Mouse (Mus musculus): ENCODE measurements at regions not wholly inside any gene's neighbourhood (a gene's known extent, or its start where the extent isn't known, plus 50 kb on each side); places are given as distances from the start of the nearest gene placed in this dataset.

DNA sequence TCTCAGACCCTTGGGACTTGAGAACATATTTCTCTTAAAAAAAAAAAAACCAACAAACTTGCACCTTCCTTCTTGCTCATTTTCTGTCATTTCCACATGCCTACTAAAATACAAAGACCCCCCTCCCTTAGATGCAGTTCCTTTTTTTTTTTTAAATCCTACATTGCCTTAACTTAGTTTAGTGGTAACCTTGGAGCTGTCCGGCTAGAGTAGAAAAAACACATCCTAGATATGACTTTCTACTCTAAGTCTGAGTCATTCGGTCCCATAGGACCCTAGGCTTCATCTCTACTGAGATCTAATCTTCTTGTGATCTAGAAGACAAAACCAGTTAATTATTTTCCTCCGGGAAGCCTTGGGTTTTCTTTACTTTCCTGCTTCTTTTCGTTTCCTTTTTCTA, 105.1 kb upstream of the Ccdc54 start:
- H3K79me2 ChIP-seq (ENCODE audit: control insufficient read depth, insufficient read depth) = no peaks in the 10 kb centered on the region
- TF ChIP-seq FOSL1 (IDR thresholded peaks at IDR 0.05; ENCODE audit: insufficient read depth, low read length, poor library complexity, severe bottlenecking) (no peak), CEBPB (IDR thresholded peaks at IDR 0.05; ENCODE audit: low read depth) (no peak), MAX (IDR thresholded peaks at IDR 0.05) (no peak), MYOG (IDR thresholded peaks at IDR 0.05; ENCODE audit: control insufficient read depth, extremely low read depth, insufficient read length) (no peak), USF1 (IDR thresholded peaks at IDR 0.05; ENCODE audit: low read depth) (no peak), CTCF (IDR thresholded peaks at IDR 0.05; ENCODE audit: control insufficient read depth, insufficient read depth, insufficient read length) (no peak)
- H3K27me3 ChIP-seq (ENCODE audit: control insufficient read depth, insufficient read depth, insufficient read length) = no peaks in the 10 kb centered on the region
- H3K4me3 ChIP-seq (ENCODE audit: insufficient read depth, poor library complexity, severe bottlenecking) = no peak overlapping the region
- no peaks in the 10 kb centered on the region for H3K79me3 ChIP-seq (ENCODE audit: low read depth)
- no peaks in the 10 kb centered on the region for H3K36me3 ChIP-seq (ENCODE audit: control insufficient read depth, insufficient read depth)
- no peak overlapping the region for H3ac ChIP-seq (ENCODE audit: control insufficient read depth, insufficient read length, low read depth)

DNA sequence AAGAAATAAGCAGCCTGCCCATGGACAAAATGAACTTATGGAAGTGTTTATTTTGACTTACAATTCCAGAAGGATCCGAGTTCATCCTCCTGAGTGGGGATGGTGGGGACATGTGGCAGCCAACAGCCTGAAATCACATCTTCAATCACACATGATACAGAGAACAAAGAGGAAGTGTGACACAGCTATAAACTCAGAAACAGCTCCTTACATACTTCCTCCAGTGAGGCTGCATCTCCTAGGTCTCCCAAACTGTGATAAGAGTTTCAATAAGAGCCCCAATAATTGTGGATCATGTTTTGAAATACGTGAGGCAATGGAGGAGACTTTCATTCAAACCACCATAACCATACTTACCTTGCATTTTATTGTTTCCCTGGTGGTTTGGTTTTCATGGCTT, 103.1 kb upstream of the Ccdc54 start:
- Histone ChIP-seq H3K79me2 (ENCODE audit: control insufficient read depth, insufficient read depth) (no peaks in the 10 kb centered on the region), H3ac (ENCODE audit: control insufficient read depth, insufficient read length, low read depth) (no peak overlapping the region), H3K4me3 (ENCODE audit: insufficient read depth, poor library complexity, severe bottlenecking) (no peak overlapping the region), H3K36me3 (ENCODE audit: control insufficient read depth, insufficient read depth) (no peaks in the 10 kb centered on the region), H3K27me3 (ENCODE audit: control insufficient read depth, insufficient read depth, insufficient read length) (no peaks in the 10 kb centered on the region), H3K79me3 (ENCODE audit: low read depth) (no peaks in the 10 kb centered on the region)
- TF ChIP-seq CTCF (IDR thresholded peaks at IDR 0.05; ENCODE audit: control insufficient read depth, insufficient read depth, insufficient read length) (no peak), MYOG (IDR thresholded peaks at IDR 0.05; ENCODE audit: control insufficient read depth, extremely low read depth, insufficient read length) (no peak), MYOD1 (IDR thresholded peaks at IDR 0.05; ENCODE audit: control insufficient read depth, insufficient read length, low read depth) (no peak), CEBPB (IDR thresholded peaks at IDR 0.05; ENCODE audit: low read depth) (no peak), FOSL1 (IDR thresholded peaks at IDR 0.05; ENCODE audit: insufficient read depth, low read length, poor library complexity, severe bottlenecking) (no peak), USF1 (IDR thresholded peaks at IDR 0.05; ENCODE audit: low read depth) (no peak), MAX (IDR thresholded peaks at IDR 0.05) (no peak)

DNA sequence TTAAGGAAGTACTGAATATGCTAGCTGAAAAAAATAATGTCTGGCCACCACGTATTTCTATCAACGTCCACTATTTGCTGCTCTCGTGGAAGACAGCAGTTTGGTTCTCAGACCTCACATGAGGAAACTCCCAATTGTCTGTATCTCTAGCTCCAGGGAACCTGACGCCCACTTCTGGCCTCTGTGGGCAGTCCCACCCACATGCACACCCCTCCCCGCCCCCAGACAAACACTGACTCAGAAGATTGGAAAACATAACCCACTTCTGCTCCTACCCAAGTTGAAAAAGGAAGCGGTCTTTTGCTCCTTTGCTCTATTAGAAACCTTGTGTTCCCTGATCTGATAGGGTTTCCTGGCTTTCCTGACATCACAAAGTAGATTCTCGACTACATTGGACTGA, 99.9 kb upstream of the Ccdc54 start:
- Histone ChIP-seq H3K27me3 (ENCODE audit: control insufficient read depth, insufficient read depth, insufficient read length) (no peaks in the 10 kb centered on the region), H3K36me3 (ENCODE audit: control insufficient read depth, insufficient read depth) (no peaks in the 10 kb centered on the region), H3K79me2 (ENCODE audit: control insufficient read depth, insufficient read depth) (no peaks in the 10 kb centered on the region), H3K79me3 (ENCODE audit: low read depth) (no peaks in the 10 kb centered on the region), H3K4me3 (ENCODE audit: insufficient read depth, poor library complexity, severe bottlenecking) (no peak overlapping the region), H3ac (ENCODE audit: control insufficient read depth, insufficient read length, low read depth) (no peak overlapping the region)
- TF ChIP-seq USF1 (IDR thresholded peaks at IDR 0.05; ENCODE audit: low read depth) (no peak), CTCF (IDR thresholded peaks at IDR 0.05; ENCODE audit: control insufficient read depth, insufficient read depth, insufficient read length) (no peak)

DNA sequence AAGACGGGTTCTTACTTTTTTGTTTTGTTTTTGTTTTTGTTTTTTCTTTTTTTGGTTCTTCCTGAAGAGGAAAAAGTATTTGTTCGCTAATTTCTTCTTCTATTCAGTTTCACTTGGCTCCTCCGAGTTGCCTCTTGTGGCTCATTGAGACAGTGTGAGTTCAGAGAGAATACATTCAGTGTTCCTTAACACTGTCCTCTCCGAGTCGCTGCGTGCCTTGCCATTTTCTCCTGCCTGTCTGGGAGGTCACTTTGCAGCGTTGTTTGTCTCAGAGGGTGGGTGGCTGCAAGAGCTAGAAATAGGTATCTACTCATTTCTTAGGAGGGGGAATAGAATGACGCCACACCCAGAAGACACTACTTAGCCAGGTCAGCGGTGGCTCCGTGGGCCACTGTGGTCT, 98.6 kb upstream of the Ccdc54 start:
- TF ChIP-seq MAX (IDR thresholded peaks at IDR 0.05) (no peak), USF1 (IDR thresholded peaks at IDR 0.05; ENCODE audit: low read depth) (no peak), MYOG (IDR thresholded peaks at IDR 0.05; ENCODE audit: control insufficient read depth, extremely low read depth, insufficient read length) (no peak), CTCF (IDR thresholded peaks at IDR 0.05; ENCODE audit: control insufficient read depth, insufficient read depth, insufficient read length) (no peak), CEBPB (IDR thresholded peaks at IDR 0.05; ENCODE audit: low read depth) (no peak), FOSL1 (IDR thresholded peaks at IDR 0.05; ENCODE audit: insufficient read depth, low read length, poor library complexity, severe bottlenecking) (no peak), MYOD1 (IDR thresholded peaks at IDR 0.05; ENCODE audit: control insufficient read depth, insufficient read length, low read depth) (no peak)
- no peaks in the 10 kb centered on the region for H3K79me3 ChIP-seq (ENCODE audit: low read depth)
- no peak overlapping the region for H3ac ChIP-seq (ENCODE audit: control insufficient read depth, insufficient read length, low read depth)
- no peaks in the 10 kb centered on the region for H3K79me2 ChIP-seq (ENCODE audit: control insufficient read depth, insufficient read depth)
- H3K36me3 ChIP-seq (ENCODE audit: control insufficient read depth, insufficient read depth) = no peaks in the 10 kb centered on the region
- no peak overlapping the region for H3K4me3 ChIP-seq (ENCODE audit: insufficient read depth, poor library complexity, severe bottlenecking)
- no peaks in the 10 kb centered on the region for H3K27me3 ChIP-seq (ENCODE audit: control insufficient read depth, insufficient read depth, insufficient read length)

DNA sequence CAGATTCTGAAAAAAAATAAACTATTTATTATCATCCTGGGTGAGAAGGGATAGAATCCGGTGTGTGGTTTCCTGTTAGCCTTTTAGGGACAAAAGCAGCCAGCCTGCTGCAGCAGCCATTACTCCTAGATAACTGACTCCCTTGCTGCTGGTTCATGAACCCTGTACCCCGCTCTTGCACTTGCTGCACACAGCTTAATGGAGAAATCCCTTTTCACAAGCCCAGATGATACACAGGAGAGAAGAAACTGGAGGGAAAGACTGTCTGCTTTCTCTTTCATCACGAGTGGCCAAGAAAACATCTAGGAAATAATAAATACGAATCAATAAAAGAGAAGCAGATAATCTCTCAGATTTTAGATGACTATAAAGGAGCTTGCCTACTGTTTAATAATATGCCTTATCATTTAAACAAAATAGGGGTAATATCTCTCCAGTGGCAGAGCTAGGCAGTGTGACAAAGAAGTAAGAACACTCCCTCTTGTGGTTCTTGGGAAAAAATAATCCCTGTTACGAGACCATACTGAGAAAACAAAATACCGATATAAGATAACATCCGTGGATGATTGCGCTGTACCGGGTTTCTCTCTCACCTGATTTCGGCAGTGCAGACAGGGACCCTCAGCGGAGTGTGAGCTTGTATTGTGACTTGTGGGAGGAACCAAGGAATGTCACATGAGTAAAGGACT, 98.0 kb upstream of the Ccdc54 start:
- H3ac ChIP-seq (ENCODE audit: control insufficient read depth, insufficient read length, low read depth) = peak overlapping the region; percentile 44
- H3K27me3 ChIP-seq (ENCODE audit: control insufficient read depth, insufficient read depth, insufficient read length) = no peaks in the 10 kb centered on the region
- TF ChIP-seq FOSL1 (IDR thresholded peaks at IDR 0.05; ENCODE audit: insufficient read depth, low read length, poor library complexity, severe bottlenecking) (no peak), CEBPB (IDR thresholded peaks at IDR 0.05; ENCODE audit: low read depth) (no peak), CTCF (IDR thresholded peaks at IDR 0.05; ENCODE audit: control insufficient read depth, insufficient read depth, insufficient read length) (no peak), USF1 (IDR thresholded peaks at IDR 0.05; ENCODE audit: low read depth) (no peak), MAX (IDR thresholded peaks at IDR 0.05) (no peak), MYOG (IDR thresholded peaks at IDR 0.05; ENCODE audit: control insufficient read depth, extremely low read depth, insufficient read length) (no peak), MYOD1 (IDR thresholded peaks at IDR 0.05; ENCODE audit: control insufficient read depth, insufficient read length, low read depth) (no peak)
- H3K4me3 ChIP-seq (ENCODE audit: insufficient read depth, poor library complexity, severe bottlenecking) = no peak overlapping the region
- H3K79me3 ChIP-seq (ENCODE audit: low read depth) = no peaks in the 10 kb centered on the region
- H3K79me2 ChIP-seq (ENCODE audit: control insufficient read depth, insufficient read depth) = no peaks in the 10 kb centered on the region
- H3K36me3 ChIP-seq (ENCODE audit: control insufficient read depth, insufficient read depth) = no peaks in the 10 kb centered on the region

DNA sequence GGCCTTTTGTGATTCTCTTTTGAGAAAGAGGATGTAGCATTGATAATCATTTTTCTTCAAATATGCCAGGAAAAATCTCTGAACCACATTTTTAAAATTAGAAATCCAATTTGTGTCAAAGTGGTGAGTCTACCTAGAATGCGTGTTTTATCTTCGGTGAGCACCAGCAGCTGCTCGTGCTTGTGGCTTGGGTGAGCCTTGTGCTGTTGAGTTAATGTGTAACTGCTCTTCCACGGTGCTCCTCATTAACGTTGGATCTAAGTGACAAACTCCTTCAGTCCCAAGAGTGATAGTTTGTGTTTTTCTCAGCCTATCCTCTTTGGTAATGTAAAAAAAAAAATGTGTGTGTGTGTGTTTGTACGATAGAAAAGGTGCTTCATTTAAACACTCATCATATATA, 88.7 kb upstream of the Ccdc54 start:
- H3K27me3 ChIP-seq (ENCODE audit: control insufficient read depth, insufficient read depth, insufficient read length) = no peaks in the 10 kb centered on the region
- no peak overlapping the region for H3K4me3 ChIP-seq (ENCODE audit: insufficient read depth, poor library complexity, severe bottlenecking)
- TF ChIP-seq MYOD1 (IDR thresholded peaks at IDR 0.05; ENCODE audit: control insufficient read depth, insufficient read length, low read depth) (no peak), CTCF (IDR thresholded peaks at IDR 0.05; ENCODE audit: control insufficient read depth, insufficient read depth, insufficient read length) (no peak), CEBPB (IDR thresholded peaks at IDR 0.05; ENCODE audit: low read depth) (no peak), USF1 (IDR thresholded peaks at IDR 0.05; ENCODE audit: low read depth) (no peak), FOSL1 (IDR thresholded peaks at IDR 0.05; ENCODE audit: insufficient read depth, low read length, poor library complexity, severe bottlenecking) (no peak), MAX (IDR thresholded peaks at IDR 0.05) (no peak), MYOG (IDR thresholded peaks at IDR 0.05; ENCODE audit: control insufficient read depth, extremely low read depth, insufficient read length) (no peak)
- no peaks in the 10 kb centered on the region for H3K79me2 ChIP-seq (ENCODE audit: control insufficient read depth, insufficient read depth)
- H3K36me3 ChIP-seq (ENCODE audit: control insufficient read depth, insufficient read depth) = no peaks in the 10 kb centered on the region
- H3ac ChIP-seq (ENCODE audit: control insufficient read depth, insufficient read length, low read depth) = no peak overlapping the region
- no peaks in the 10 kb centered on the region for H3K79me3 ChIP-seq (ENCODE audit: low read depth)

All from C2C12 (cell line).